Mouse (Mus musculus) liver, postnatal 0 days (tissue): Measurements from ENCODE around the gene Pafah1b3. TPM values are rescaled to one million over a fixed set of nuclear protein-coding genes. Genes with fewer than 3 reads are reported as not detected.
"Not testable (repeated sequence)": the region's sequence is repeated elsewhere in the genome, so short reads cannot be mapped to it uniquely, and the experiment has no call there.

Source experiments
- ATAC-seq: fragments of 200-750 bp; cut with Nextera tagmentation; 2 replicates; pipeline ENCODE4 v1.8.0; 2017; ENCODE audit warnings: mild to moderate bottlenecking, moderate library complexity
- DNase-seq: peaks from one replicate; pipeline ENCODE4 v3.0.0-alpha.2; 2016
- H3K27ac ChIP-seq: fragments of 300-500 bp; sonication (generic); 2 replicates; pipeline ENCODE4 v1.5.1; 2014; ENCODE audit warnings: antibody characterized with exemption, moderate library complexity, mild to moderate bottlenecking, low read depth
- H3K27me3 ChIP-seq: fragments of 300-500 bp; sonication (generic); 2 replicates; pipeline ENCODE4 v1.6.1; 2014; ENCODE audit warnings: low read length, control low read depth, mixed read lengths; ENCODE audit not compliant: insufficient read depth
- H3K36me3 ChIP-seq: fragments of 300-500 bp; sonication (generic); replicated peaks from 2 replicates; pipeline ENCODE4 v1.6.1; 2014; ENCODE audit warnings: mild to moderate bottlenecking, control low read depth, low read length, moderate library complexity, mixed read lengths; ENCODE audit not compliant: insufficient read depth
- H3K4me1 ChIP-seq: fragments of 300-500 bp; sonication (generic); 2 replicates; pipeline ENCODE4 v1.6.1; 2014; ENCODE audit warnings: antibody characterized with exemption, mild to moderate bottlenecking, control low read depth; ENCODE audit not compliant: insufficient read depth
- H3K4me2 ChIP-seq: fragments of 300-500 bp; sonication (generic); 2 replicates; pipeline ENCODE4 v1.6.1; 2014; ENCODE audit warnings: low read depth, mild to moderate bottlenecking, low read length, moderate library complexity, mixed read lengths
- H3K4me3 ChIP-seq: fragments of 300-500 bp; sonication (generic); 2 replicates; pipeline ENCODE4 v1.5.1; 2014; ENCODE audit warnings: low read depth, low read length
- H3K9ac ChIP-seq: fragments of 300-500 bp; sonication (generic); replicated peaks from 2 replicates; pipeline ENCODE4 v1.6.1; 2014; ENCODE audit warnings: mild to moderate bottlenecking, moderate library complexity
- H3K9me3 ChIP-seq: fragments of 300-500 bp; sonication (generic); 2 replicates; pipeline ENCODE4 v1.6.1; 2016; ENCODE audit warnings: mild to moderate bottlenecking, control low read depth, low read length, mixed read lengths
- CTCF ChIP-seq: sonication (generic); IDR thresholded peaks from 2 replicates; pipeline ENCODE4 v1.5.1; 2016; ENCODE audit warnings: antibody characterized with exemption, low read depth
- EP300 ChIP-seq: IDR thresholded peaks from 2 replicates; pipeline ENCODE4 v1.6.1; 2016; ENCODE audit warnings: antibody characterized with exemption, low read depth, mild to moderate bottlenecking
- WGBS: fragments of 180-500 bp; shearing (Covaris S2); extraction: QIAGEN DNeasy Blood & Tissue Kit; methylation state at CpG from one replicate; pipeline ENCODE4 v1.1.7; 2014; ENCODE audit not compliant: insufficient replicate concordance; 5-methylcytosine and 5-hydroxymethylcytosine counted together
- polyA plus RNA-seq: library from polyadenylated mRNA; unstranded; fragments of >200 nt; fragmentation: Nextera tagmentation; extraction: Ambion mirVana; gene quantifications from 2 replicates; pipeline ENCODE4 v1.2.1, GENCODE M21; 2015

Pafah1b3 gene
- polyA plus RNA-seq, 1 experiment from 2014 or later = 25.4 TPM

GRCm38 (mm10) chr7:25267751-25268463, 29.9 kb downstream of the Pafah1b3 start:
- DNase-seq (peak; percentile 98), ATAC-seq (peak; percentile 88)
- H3K4me1 ChIP-seq = peaks cover 38% of the 10 kb centered on the region
- H3K36me3 ChIP-seq = peaks cover 17% of the 10 kb centered on the region
- no peak for TF ChIP-seq CTCF
- TF ChIP-seq EP300 = peak; percentile 82
- H3K9ac ChIP-seq = peak overlapping the region; percentile 92
- H3K27me3 ChIP-seq = no peaks in the 10 kb centered on the region
- H3K27ac ChIP-seq = peak overlapping the region; percentile 98
- no peaks in the 10 kb centered on the region for H3K9me3 ChIP-seq
- H3K4me3 ChIP-seq = peak overlapping the region; percentile 87
- under 1% methylated on average over 33 of the region's 33 CpGs for WGBS
- peak overlapping the region; percentile 90 for H3K4me2 ChIP-seq

DNA sequence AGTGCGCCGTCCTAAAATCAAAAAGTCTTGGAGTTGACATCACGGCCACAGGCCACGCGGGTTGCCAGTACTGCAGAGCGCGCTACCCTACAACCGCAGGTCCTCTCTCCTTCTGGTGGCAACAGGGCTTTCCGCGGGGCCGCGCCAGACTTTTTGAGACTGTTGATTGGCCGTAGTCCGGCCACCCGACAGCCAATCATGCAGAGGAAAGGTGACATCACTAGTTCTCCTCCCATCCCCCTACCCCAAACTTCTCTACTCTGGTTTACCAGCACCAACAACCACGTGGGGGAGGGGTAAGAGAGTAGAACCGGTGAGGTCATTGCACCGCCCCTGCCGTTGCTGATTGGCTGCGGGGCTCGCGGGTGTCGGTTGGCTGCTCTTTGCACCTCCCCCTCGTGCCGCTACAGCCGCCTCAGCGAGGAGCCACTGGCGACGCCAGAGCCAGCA, 30.5 kb downstream of the Pafah1b3 start, which contains the start of gene Cic:
Gene Cic (plus strand): TSS at position 404 of the 450 bp plus-strand sequence.
- peak; percentile 79 for ATAC-seq
- Histone ChIP-seq H3K36me3 (peaks cover 12% of the 10 kb centered on the region; the same call in 1 of the 2 replicates), H3K27me3 (no peaks in the 10 kb centered on the region), H3K4me2 (peak within 1 kb of the TSS; percentile 90), H3K9ac (peak within 1 kb of the TSS; percentile 92), H3K4me1 (peaks cover 37% of the 10 kb centered on the region), H3K27ac (peak within 1 kb of the TSS; percentile 98), H3K4me3 (peak within 1 kb of the TSS; percentile 87), H3K9me3 (no peaks in the 10 kb centered on the region)
- TF ChIP-seq CTCF (no peak), EP300 (peak; percentile 13; the same call in 1 of the 2 replicates)
- DNase-seq = peak; percentile 98
- under 1% methylated on average over 29 of the region's 29 CpGs for WGBS

DNA sequence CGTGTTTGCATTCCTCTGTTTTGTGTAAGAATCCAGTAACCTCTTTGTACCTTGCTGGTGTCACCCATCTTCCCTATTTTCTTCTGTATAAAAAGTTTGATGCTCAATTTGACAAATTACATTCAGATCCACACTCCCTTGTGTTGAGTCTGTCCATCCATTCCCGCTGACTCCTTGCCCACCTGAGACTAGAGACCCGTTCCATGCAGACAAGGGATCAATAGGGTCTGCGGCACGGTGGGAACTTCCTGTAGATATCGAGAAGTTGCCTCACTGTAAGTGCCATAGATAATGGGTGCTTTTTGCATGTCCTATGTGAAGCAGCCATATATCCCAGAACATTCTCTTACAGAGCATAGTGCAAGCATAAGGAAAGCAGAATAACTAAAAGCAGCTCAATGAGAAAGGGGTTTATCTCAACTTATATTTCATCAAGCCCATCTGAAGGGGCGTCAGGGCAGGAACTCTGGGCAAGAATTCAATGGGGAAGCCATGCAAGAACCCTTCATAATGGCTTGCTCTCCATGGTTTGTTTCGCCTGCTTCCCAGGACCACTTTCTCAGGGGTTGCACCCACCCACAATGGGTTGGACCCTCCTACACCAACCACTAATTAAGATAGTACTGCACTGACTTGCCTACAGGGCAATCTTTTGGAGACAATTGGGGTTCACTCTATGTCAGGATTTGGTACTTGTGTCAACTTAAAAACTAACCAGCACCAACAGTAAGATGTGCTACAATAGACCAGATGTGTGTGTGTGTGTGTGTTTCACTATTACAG, 31.4 kb downstream of the Pafah1b3 start:
- ATAC-seq (no peak), DNase-seq (no peak)
- Histone ChIP-seq H3K4me2 (peak overlapping the region; percentile 81), H3K27me3 (no peaks in the 10 kb centered on the region), H3K9ac (peak overlapping the region; percentile 81; the same call in 1 of the 2 replicates), H3K36me3 (peaks cover 3% of the 10 kb centered on the region; the same call in 1 of the 2 replicates), H3K27ac (no peak overlapping the region), H3K4me1 (peaks cover 37% of the 10 kb centered on the region), H3K9me3 (no peaks in the 10 kb centered on the region), H3K4me3 (no peak overlapping the region)
- TF ChIP-seq CTCF = no peak
- TF ChIP-seq EP300 = no peak
- 73% methylated on average over 8 of the region's 8 CpGs for WGBS

DNA sequence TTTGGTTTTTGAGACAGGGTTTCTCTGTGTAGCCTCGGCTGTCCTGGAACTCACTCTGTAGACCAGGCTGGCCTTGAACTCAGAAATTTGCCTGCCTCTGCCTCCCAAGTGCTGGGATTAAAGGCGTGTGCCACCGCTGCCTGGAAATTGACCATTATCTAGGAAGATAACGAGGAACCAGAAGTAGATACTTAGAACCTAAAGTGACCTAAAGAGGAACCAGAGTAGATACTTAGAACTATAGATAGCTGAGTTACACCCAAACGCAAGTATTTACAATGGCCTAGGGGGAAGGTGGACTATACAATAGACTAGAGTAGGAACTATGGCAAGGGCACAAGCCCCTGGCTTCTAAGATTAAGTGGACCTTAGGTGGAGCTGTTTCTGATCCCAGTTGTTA, 32.0 kb downstream of the Pafah1b3 start:
- H3K27me3 ChIP-seq, H3K4me3 ChIP-seq, H3K9me3 ChIP-seq, H3K36me3 ChIP-seq, H3K27ac ChIP-seq, H3K9ac ChIP-seq, ATAC-seq, DNase-seq, H3K4me2 ChIP-seq: not testable (repeated sequence)
- 69% methylated on average over 5 of the region's 5 CpGs for WGBS
- peaks cover 37% of the 10 kb centered on the region for H3K4me1 ChIP-seq

GRCm38 (mm10) chr7:25263968-25264870, 33.6 kb downstream of the Pafah1b3 start:
- DNase-seq (peak; percentile 30), ATAC-seq (no peak)
- peak overlapping the region; percentile 16; the same call in 1 of the 2 replicates for H3K9ac ChIP-seq
- no peak overlapping the region for H3K4me3 ChIP-seq
- H3K4me1 ChIP-seq = peaks cover 26% of the 10 kb centered on the region
- WGBS = 52% methylated on average over 17 of the region's 17 CpGs
- H3K9me3 ChIP-seq = no peaks in the 10 kb centered on the region
- H3K4me2 ChIP-seq = 0 out of 2 replicates have a peak overlapping the region, but pooled peaks have one; percentile 9
- peak overlapping the region; percentile 76 for H3K27ac ChIP-seq
- H3K27me3 ChIP-seq = no peaks in the 10 kb centered on the region
- no peaks in the 10 kb centered on the region for H3K36me3 ChIP-seq
- no peak for TF ChIP-seq EP300
